Mouse (Mus musculus): Measurements from ENCODE around the gene Rgs7. TPM values are rescaled to one million over a fixed set of nuclear protein-coding genes. Genes with fewer than 3 reads are reported as not detected.

Rgs7 gene
- total RNA-seq, 2 experiments from 2014 or later: 81.1 to 81.6 TPM

DNA sequence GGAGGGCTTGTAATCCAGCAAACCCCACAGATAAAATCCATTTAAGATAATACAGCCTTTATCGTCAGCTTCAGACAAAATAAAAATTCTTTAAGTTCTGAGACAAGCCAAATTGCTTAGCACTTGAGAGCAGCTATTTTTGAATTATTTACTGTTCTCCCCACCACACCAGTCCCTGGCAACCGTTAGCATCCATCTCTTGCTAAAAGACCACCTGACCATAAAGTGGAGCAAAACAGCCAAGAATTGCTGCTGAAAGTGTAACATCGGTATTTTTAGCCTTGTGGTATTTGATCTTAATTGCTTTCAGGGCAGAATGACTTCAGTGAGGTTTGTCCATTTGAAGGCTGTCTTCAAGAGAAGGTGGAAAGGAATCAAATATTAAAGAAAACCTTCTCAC is 237.1 kb downstream of the Rgs7 start:
- TF ChIP-seq CTCF (conservative IDR thresholded peaks at IDR 0.05): no peak
- peak overlapping the region; percentile 43; the same call in 1 of the 2 replicates for H3K27ac ChIP-seq
- DNase-seq (ENCODE audit: low spot score in 2 of 2): no peak
- no peak overlapping the region for H3K4me3 ChIP-seq

DNA sequence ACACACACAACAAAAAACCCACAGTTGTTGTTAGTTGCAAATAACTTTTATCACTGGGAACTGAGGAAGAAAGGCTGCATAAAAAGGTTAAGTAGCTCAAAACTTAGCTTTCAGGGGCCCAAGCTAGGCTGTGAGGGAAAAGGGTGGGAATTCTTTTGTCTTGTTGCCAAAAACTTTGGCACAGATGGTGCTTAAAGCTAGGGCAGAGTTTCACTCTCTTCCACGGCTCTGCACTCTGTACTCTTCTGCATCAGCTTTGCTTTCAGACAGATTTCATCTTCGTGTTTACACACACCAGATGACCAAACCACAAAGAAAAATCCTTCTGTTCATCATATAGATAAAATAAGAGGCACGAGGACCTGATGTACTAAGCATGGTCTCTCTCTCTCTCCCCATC is 237.6 kb downstream of the Rgs7 start:
- Histone ChIP-seq H3K4me3 (no peak overlapping the region), H3K27ac (peak overlapping the region; percentile 43; the same call in 1 of the 2 replicates)
- no peak for TF ChIP-seq CTCF (conservative IDR thresholded peaks at IDR 0.05)
- no peak for DNase-seq (ENCODE audit: low spot score in 2 of 2)

DNA sequence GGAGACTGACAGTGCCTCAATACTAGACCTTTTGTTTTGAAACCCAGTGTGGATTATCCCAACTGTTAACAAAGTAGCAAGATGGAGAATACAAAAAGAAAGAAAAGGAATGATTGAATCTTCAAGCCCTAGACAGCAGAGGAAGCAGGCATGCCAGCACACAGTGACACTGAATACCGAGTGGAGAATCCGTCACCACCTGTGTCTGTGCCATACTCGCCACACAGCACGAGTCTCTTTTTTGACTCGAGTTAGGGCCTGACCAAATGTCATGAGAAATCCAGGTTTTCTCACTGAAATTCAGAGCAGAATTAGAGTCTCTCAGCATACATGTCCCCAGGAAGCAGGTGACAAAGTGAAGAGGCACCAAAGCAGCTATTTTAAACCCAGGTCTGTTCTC is 250.2 kb downstream of the Rgs7 start:
- DNase-seq (ENCODE audit: low spot score in 2 of 2): no peak
- Histone ChIP-seq H3K4me3 (no peak overlapping the region), H3K27ac (no peak overlapping the region)
- no peak for TF ChIP-seq CTCF (conservative IDR thresholded peaks at IDR 0.05)

DNA sequence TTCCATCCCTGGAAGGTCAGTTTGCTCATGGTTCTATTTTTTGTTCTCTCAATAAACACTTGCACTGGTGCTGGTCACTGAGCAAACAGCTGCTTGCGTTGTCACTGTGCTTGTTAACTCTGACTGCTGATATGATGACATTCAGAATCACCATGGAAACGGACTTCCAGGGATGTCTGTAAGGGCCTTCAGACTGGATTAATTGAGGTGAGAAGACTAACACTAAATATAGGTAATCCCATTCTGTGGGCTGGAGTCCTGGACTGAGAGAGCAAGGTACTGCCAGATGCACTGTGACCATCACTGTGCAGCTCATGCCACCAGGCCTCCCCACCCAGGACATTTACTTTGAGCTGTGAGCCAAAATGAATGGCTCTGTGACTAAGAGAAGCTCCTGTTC is 252.2 kb downstream of the Rgs7 start:
- H3K27ac ChIP-seq: no peak overlapping the region
- no peak for TF ChIP-seq CTCF (conservative IDR thresholded peaks at IDR 0.05)
- no peak for DNase-seq (ENCODE audit: low spot score in 2 of 2)
- no peak overlapping the region for H3K4me3 ChIP-seq

DNA sequence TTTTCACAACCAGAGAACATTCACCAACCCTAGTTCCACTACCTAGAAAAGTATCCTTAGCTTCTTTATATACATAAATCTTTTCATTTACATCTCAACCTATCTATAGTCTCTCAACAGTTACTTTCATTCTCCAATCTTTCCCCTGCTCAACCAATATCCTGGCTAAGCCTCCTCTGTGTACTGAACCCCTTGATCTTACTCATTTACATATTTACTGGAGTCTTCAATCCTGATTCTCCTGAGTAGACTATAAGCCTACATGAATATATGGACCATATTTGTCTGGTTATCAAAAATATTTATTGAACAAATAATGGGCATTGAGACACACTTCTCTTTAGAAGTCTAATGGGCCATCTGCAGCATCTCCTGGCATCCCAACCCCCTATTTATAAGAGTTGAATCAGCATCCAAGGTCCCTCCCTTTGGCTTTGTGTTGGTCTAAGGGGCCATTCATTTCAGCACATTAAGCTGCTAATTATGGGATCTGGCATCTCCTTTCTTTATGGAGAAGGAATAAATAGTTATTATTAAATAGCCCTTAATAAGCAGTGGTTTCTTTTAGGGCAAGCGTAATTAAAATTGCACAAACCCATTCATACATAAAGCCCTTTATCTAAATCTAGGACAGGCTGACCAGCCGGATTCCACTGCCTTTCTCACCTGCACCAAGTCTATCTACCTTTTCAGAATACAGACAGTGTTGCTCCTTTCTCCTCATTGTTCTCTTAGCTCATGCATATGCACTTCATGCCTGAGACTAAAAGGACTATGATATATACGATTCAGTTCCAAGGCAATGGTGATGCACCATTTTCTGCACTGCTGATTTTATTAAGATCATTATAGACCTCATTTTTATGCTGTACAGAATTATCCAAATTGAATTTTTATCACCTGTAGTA is 270.5 kb downstream of the Rgs7 start:
- Histone ChIP-seq H3K27ac (no peak overlapping the region), H3K4me3 (no peak overlapping the region)
- TF ChIP-seq CTCF (conservative IDR thresholded peaks at IDR 0.05): no peak
- DNase-seq (ENCODE audit: low spot score in 2 of 2): no peak

DNA sequence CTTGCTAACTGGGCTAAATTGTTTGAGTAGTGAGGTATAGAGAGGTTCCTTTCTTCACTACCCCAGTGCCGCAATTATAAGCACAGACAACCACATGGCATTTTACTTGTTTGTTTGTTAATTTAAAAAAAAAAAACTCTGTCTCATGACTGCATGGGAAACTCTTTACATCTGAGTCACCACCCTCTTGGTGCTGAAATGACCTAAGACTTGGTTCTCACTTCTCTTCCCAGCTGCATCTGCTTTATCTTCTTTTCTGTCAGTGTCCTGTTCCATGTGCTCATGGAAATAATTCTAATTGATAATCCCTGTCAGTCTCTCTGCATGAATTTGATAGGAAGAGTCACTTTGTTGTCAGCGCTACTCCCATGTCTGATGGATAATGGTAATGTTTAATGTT is 272.7 kb downstream of the Rgs7 start:
- no peak overlapping the region for H3K27ac ChIP-seq
- no peak for DNase-seq (ENCODE audit: low spot score in 2 of 2)
- H3K4me3 ChIP-seq: no peak overlapping the region
- no peak for TF ChIP-seq CTCF (conservative IDR thresholded peaks at IDR 0.05)

DNA sequence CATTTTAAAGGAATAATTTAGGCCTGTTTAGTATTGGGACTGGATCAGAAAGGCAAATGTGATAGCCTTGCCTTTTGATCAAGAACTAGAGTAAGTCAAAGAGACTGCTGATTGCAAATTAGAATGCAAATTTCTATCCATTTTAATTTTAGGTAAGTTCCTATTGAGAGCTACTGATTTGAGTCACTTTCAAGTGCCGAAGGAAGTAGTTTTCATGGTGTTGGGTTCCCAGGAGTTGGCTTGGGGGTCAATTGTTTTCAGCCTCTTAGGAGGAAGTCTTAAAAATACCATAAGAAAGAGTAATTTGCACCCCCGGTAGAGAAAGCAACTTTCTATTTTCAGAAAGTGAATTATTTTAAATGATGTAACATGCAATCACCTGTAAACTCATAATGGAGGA is 285.3 kb downstream of the Rgs7 start:
- DNase-seq (ENCODE audit: low spot score in 2 of 2): no peak
- no peak for TF ChIP-seq CTCF (conservative IDR thresholded peaks at IDR 0.05)
- H3K4me3 ChIP-seq: no peak overlapping the region
- no peak overlapping the region for H3K27ac ChIP-seq

DNA sequence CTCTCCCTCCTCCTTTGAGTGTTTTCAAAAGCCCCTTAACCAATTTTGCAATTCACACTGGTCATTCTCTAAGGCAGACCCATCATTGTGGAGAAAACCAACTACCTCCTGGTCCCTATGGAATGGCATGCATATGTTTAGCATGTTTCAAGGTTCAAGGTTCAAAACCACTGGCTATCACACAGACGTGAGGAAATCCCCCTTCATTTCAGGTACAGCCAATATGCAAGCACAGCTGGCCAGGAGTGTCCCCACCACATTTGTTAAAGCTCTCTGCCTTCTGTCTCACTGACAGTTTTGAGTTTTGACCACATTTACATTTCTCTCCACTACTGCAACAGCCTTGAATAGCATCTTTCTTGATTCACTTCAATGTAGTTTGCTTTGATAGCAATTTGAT is 286.7 kb downstream of the Rgs7 start:
- no peak for TF ChIP-seq CTCF (conservative IDR thresholded peaks at IDR 0.05)

DNA sequence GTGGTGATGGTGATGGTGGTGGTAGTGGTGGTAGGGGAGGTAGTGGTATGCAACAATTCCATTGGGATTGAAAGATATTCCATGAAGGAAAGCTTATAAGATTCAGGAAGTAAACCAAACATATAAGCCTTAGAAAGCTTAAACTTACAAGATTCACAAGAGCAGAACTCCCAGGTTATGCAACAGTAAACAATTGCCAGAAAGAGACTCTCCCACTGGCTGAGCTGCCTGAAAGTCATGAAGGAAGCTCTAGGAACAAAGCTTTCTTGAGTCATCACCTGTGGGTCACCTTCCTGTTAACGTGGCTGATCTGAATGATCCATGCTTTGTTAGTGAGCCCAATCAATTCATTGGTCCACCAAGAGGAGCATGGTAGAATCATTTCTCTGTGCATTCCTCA is 288.8 kb downstream of the Rgs7 start:
- DNase-seq (ENCODE audit: low spot score in 2 of 2): no peak
- peak overlapping the region; percentile 76; the same call in 1 of the 2 replicates for H3K27ac ChIP-seq
- TF ChIP-seq CTCF (conservative IDR thresholded peaks at IDR 0.05): no peak
- H3K4me3 ChIP-seq: no peak overlapping the region

More for the DNA sequence above, 286.7 kb downstream of the Rgs7 start:
- Histone ChIP-seq H3K27ac (no peak overlapping the region), H3K4me3 (no peak overlapping the region)
- no peak for DNase-seq (ENCODE audit: low spot score in 2 of 2)

DNA sequence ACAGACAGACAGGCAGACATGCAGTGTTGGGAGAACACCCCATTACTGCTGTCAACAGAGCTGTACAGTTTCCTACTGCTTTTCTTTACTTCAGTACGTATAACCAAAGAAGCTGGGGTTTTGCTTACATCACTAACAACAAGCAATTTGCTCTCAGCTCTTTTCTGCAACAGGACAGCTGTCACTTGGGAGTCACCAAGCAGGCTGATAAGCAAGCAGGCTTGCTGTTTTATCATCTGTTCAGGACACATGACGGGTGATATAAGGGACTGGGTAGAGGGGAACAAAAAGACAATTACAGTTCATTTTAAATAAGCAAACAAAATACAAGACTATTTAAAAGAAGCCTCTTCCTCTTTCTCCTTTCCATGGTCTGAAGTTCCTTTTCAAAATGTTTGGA is 289.4 kb downstream of the Rgs7 start:
- DNase-seq (ENCODE audit: low spot score in 2 of 2): peak; percentile 47 to 55
- Histone ChIP-seq H3K4me3 (no peak overlapping the region), H3K27ac (peak overlapping the region; percentile 76)
- no peak for TF ChIP-seq CTCF (conservative IDR thresholded peaks at IDR 0.05)

DNA sequence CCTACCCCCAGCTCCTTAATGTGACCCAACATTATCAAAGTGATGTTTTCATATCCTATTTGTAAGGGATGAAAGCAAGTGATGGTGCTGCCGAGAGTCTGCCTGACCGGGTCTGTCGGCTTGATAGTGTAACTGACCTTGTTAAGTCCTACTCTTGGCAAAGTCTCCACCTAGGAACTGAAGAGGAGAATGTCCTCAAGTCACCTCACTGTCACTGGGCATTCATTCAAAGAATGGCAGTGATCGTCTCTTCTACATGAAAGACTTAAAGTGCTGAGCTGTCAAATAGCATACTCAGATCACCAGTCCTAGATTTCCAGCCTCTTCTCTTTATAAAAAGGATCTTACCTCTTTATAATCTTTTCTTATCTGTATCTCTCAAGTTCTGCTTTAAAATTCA is 293.4 kb downstream of the Rgs7 start:
- Histone ChIP-seq H3K27ac (no peak overlapping the region), H3K4me3 (no peak overlapping the region)
- DNase-seq (ENCODE audit: low spot score in 2 of 2): no peak
- TF ChIP-seq CTCF (conservative IDR thresholded peaks at IDR 0.05): no peak

DNA sequence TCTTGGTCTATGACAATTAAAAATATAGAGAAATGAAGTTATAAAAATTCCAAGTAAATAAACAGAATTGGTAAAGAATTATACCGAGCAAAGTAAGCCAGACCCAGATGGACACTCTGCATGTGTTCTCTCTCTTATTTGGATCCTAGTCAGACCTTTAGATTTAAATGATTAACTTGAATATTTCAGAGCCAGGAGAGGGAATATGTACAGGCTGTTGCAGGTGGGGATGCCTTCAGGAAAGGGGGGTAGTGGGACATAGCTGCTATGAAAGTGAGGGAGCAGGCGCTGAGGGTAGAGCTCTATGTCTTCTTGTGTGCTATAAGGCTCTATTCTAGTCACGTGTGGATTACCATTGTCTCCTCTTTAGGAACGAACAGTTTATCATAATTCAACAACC is 296.5 kb downstream of the Rgs7 start:
- no peak for TF ChIP-seq CTCF (conservative IDR thresholded peaks at IDR 0.05)
- no peak for DNase-seq (ENCODE audit: low spot score in 2 of 2)
- H3K27ac ChIP-seq: no peak overlapping the region
- H3K4me3 ChIP-seq: no peak overlapping the region

DNA sequence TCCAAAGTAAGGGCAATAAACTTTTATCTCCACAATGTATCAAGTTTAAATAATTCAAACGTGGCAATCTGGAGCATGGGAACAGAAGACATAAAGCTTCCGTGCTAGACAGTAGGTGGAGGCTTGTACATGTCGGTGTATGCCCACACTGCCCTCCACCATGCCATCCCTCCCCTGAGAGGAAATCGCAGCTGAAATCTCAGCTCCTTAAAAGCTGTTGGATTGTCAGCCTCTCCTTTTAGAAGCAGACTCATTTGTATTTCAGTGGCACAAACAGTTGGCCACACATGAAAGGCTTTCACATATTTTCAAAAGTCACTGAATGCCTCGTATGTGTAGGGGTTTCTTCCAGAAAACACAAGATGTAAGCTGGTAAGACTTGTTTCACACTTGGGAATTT is 304.1 kb downstream of the Rgs7 start:
- Histone ChIP-seq H3K4me3 (no peak overlapping the region), H3K27ac (peak overlapping the region; percentile 19; the same call in 1 of the 2 replicates)
- TF ChIP-seq CTCF (conservative IDR thresholded peaks at IDR 0.05): no peak
- DNase-seq (ENCODE audit: low spot score in 2 of 2): no peak

DNA sequence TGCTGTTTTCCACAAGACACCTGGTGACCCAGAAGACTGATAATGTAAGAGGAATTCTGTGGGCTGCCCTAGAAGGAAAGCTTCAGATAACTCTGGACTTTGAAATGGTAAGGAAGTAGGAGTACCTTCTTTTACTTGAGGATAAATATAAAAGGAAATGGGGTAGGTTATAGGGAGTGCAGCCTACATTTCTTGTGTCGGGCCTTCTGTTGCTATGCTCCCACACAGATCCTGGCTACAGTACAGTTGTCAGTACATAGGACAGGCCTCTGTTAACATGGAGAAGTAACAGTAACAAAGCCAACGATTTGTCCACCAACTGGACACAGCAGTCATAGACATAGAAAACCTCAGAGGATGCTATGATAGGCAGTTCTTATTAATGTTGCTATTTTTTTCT is 307.1 kb downstream of the Rgs7 start:
- no peak for TF ChIP-seq CTCF (conservative IDR thresholded peaks at IDR 0.05)
- DNase-seq (ENCODE audit: low spot score in 2 of 2): no peak
- H3K27ac ChIP-seq: peak overlapping the region; percentile 40; the same call in 1 of the 2 replicates
- H3K4me3 ChIP-seq: no peak overlapping the region

Data from layer of hippocampus, adult 2 months (tissue).